Mouse (Mus musculus) hindbrain, embryonic 15.5 days (tissue): ENCODE data around the gene Pdia6. TPM values are rescaled to one million over a fixed set of nuclear protein-coding genes. Genes with fewer than 3 reads are reported as not detected.
A peak's percentile ranks its signal among the peaks of the same experiment; 100 is the strongest.

Source experiments
- ATAC-seq: fragments of 200-750 bp; cut with Nextera tagmentation; 2 replicates; pipeline ENCODE4 v1.8.0; 2017; ENCODE audit warnings: low read depth, moderate number of reproducible peaks, moderate TSS enrichment; ENCODE audit not compliant: low FRiP score
- H3K27ac ChIP-seq: fragments of 300-500 bp; sonication (generic); replicated peaks from 2 replicates; pipeline ENCODE4 v1.5.1; 2015; ENCODE audit warnings: mild to moderate bottlenecking, inconsistent platforms
- H3K27me3 ChIP-seq: fragments of 300-500 bp; sonication (generic); 2 replicates; pipeline ENCODE4 v1.6.1; 2015; ENCODE audit warnings: control low read depth, inconsistent platforms
- H3K36me3 ChIP-seq: fragments of 300-500 bp; sonication (generic); 2 replicates; pipeline ENCODE4 v1.6.1; 2015; ENCODE audit warnings: control low read depth, inconsistent platforms
- H3K4me1 ChIP-seq: fragments of 300-500 bp; sonication (generic); replicated peaks from 2 replicates; pipeline ENCODE4 v1.6.1; 2015; ENCODE audit warnings: control low read depth, inconsistent platforms
- H3K4me2 ChIP-seq: fragments of 300-500 bp; sonication (generic); 2 replicates; pipeline ENCODE4 v1.6.1; 2015; ENCODE audit warnings: moderate library complexity, mild to moderate bottlenecking, inconsistent platforms
- H3K4me3 ChIP-seq: fragments of 300-500 bp; sonication (generic); 2 replicates; pipeline ENCODE4 v1.5.1; 2015; ENCODE audit warnings: mild to moderate bottlenecking, inconsistent platforms
- H3K9ac ChIP-seq: fragments of 300-500 bp; sonication (generic); 2 replicates; pipeline ENCODE4 v1.6.1; 2015; ENCODE audit warnings: inconsistent platforms
- H3K9me3 ChIP-seq: fragments of 300-500 bp; sonication (generic); 2 replicates; pipeline ENCODE4 v1.6.1; 2016; ENCODE audit warnings: control low read depth, inconsistent platforms
- WGBS: fragments of 180-500 bp; shearing (Covaris S2); methylation state at CpG from one replicate; pipeline ENCODE4 v1.1.7; 2015; 5-methylcytosine and 5-hydroxymethylcytosine counted together
- polyA plus RNA-seq: library from polyadenylated mRNA; unstranded; fragments of >200 nt; fragmentation: Nextera tagmentation; extraction: Ambion mirVana; gene quantifications from 2 replicates; pipeline ENCODE4 v1.2.1, GENCODE M21; 2015

Gene Pdia6
- polyA plus RNA-seq, 1 experiment from 2014 or later: 289 TPM

- H3K27ac ChIP-seq: no peak overlapping the region
- ATAC-seq: no peak
- 48% methylated on average over 16 of the region's 16 CpGs for WGBS
- no peak overlapping the region for H3K4me3 ChIP-seq
- H3K9me3 ChIP-seq: no peaks in the 10 kb centered on the region
- no peak overlapping the region for H3K9ac ChIP-seq
- H3K27me3 ChIP-seq: no peaks in the 10 kb centered on the region
- H3K4me2 ChIP-seq: 0 out of 2 replicates have a peak overlapping the region, but pooled peaks have one; percentile 15
- H3K4me1 ChIP-seq: 0 out of 2 replicates have a peak, but pooled peaks cover 2% of the 10 kb centered on the region
- H3K36me3 ChIP-seq: no peaks in the 10 kb centered on the region
These were observed 44.8 kb downstream of the Pdia6 start for GRCm38 (mm10) chr12:17310852-17311839.

- H3K9ac ChIP-seq: no peak overlapping the region
- no peaks in the 10 kb centered on the region for H3K9me3 ChIP-seq
- H3K4me3 ChIP-seq: no peak overlapping the region
- H3K4me1 ChIP-seq: 0 out of 2 replicates have a peak, but pooled peaks cover 1% of the 10 kb centered on the region
- no peaks in the 10 kb centered on the region for H3K36me3 ChIP-seq
- WGBS: 92% methylated on average over 5 of the region's 5 CpGs
- no peak overlapping the region for H3K27ac ChIP-seq
- no peaks in the 10 kb centered on the region for H3K27me3 ChIP-seq
- ATAC-seq: no peak
- H3K4me2 ChIP-seq: no peak overlapping the region
These were observed 49.8 kb downstream of the Pdia6 start for GRCm38 (mm10) chr12:17316096-17316495.

GRCm38 (mm10) chr12:17317970-17318369 is 51.6 kb downstream of the Pdia6 start:
- Histone ChIP-seq H3K9me3 (no peaks in the 10 kb centered on the region), H3K27ac (no peak overlapping the region), H3K9ac (no peak overlapping the region), H3K27me3 (peaks cover 6% of the 10 kb centered on the region), H3K4me3 (no peak overlapping the region), H3K4me2 (no peak overlapping the region), H3K36me3 (no peaks in the 10 kb centered on the region), H3K4me1 (no peaks in the 10 kb centered on the region)
- ATAC-seq: no peak
- 71% methylated on average over 4 of the region's 4 CpGs for WGBS

GRCm38 (mm10) chr12:17318453-17318852 is 52.1 kb downstream of the Pdia6 start:
- Histone ChIP-seq H3K4me1 (no peaks in the 10 kb centered on the region), H3K27me3 (peaks cover 10% of the 10 kb centered on the region), H3K27ac (no peak overlapping the region), H3K9me3 (no peaks in the 10 kb centered on the region), H3K36me3 (no peaks in the 10 kb centered on the region), H3K4me2 (no peak overlapping the region), H3K4me3 (no peak overlapping the region), H3K9ac (no peak overlapping the region)
- whole genome bisulfite sequencing: 82% methylated on average over 3 of the region's 3 CpGs
- no peak for ATAC-seq

GRCm38 (mm10) chr12:17324549-17325470 is 58.5 kb downstream of the Pdia6 start:
- 3% methylated on average over 51 of the region's 51 CpGs for WGBS
- peaks cover 10% of the 10 kb centered on the region for H3K4me1 ChIP-seq
- ATAC-seq: peak; percentile 71

GRCm38 (mm10) chr12:17329259-17329658 is 62.9 kb downstream of the Pdia6 start, which contains the start of gene Atp6v1c2:
TSS of gene Atp6v1c2 (minus strand) at chr12:17329359.
- peaks cover 10% of the 10 kb centered on the region for H3K4me1 ChIP-seq
- H3K27me3 ChIP-seq: peaks cover 12% of the 10 kb centered on the region
- H3K4me2 ChIP-seq: no peak within 1 kb of the TSS
- H3K9me3 ChIP-seq: no peaks in the 10 kb centered on the region
- no peak within 1 kb of the TSS for H3K9ac ChIP-seq
- no peak for ATAC-seq
- WGBS: 82% methylated on average over 3 of the region's 3 CpGs
- no peak within 1 kb of the TSS for H3K27ac ChIP-seq
- H3K36me3 ChIP-seq: no peaks in the 10 kb centered on the region
- no peak within 1 kb of the TSS for H3K4me3 ChIP-seq

More at GRCm38 (mm10) chr12:17324549-17325470, 58.5 kb downstream of the Pdia6 start:
- no peaks in the 10 kb centered on the region for H3K9me3 ChIP-seq
- H3K27me3 ChIP-seq: peaks cover 31% of the 10 kb centered on the region
- no peaks in the 10 kb centered on the region for H3K36me3 ChIP-seq
- H3K4me2 ChIP-seq: peak overlapping the region; percentile 90
- H3K27ac ChIP-seq: no peak overlapping the region
- H3K9ac ChIP-seq: peak overlapping the region; percentile 42
- peak overlapping the region; percentile 39 for H3K4me3 ChIP-seq

GRCm38 (mm10) chr12:17333459-17333858 is 67.1 kb downstream of the Pdia6 start:
- no peaks in the 10 kb centered on the region for H3K4me1 ChIP-seq
- H3K4me3 ChIP-seq: no peak overlapping the region
- no peak overlapping the region for H3K27ac ChIP-seq
- no peak overlapping the region for H3K9ac ChIP-seq
- no peak overlapping the region for H3K4me2 ChIP-seq
- WGBS: 32% methylated on average over 1 of the region's 1 CpGs
- no peaks in the 10 kb centered on the region for H3K9me3 ChIP-seq
- no peak for ATAC-seq
- no peaks in the 10 kb centered on the region for H3K27me3 ChIP-seq
- no peaks in the 10 kb centered on the region for H3K36me3 ChIP-seq

Other genes with a start within 250 kb of the Pdia6 start
- gene Kcnf1, start 89.7 kb upstream of the Pdia6 start, polyA plus RNA-seq: 4.6 and 5.1 TPM in 2 replicates
- 0.48 and 0.90 TPM in 2 replicates for gene Atp6v1c2, start 62.8 kb downstream of the Pdia6 start, polyA plus RNA-seq
- 19.6 and 21.0 TPM in 2 replicates for gene Nol10, start 81.9 kb downstream of the Pdia6 start, polyA plus RNA-seq